28 mouse cellular contexts compared by ENCODE assay signal in the genomic region with DNA sequence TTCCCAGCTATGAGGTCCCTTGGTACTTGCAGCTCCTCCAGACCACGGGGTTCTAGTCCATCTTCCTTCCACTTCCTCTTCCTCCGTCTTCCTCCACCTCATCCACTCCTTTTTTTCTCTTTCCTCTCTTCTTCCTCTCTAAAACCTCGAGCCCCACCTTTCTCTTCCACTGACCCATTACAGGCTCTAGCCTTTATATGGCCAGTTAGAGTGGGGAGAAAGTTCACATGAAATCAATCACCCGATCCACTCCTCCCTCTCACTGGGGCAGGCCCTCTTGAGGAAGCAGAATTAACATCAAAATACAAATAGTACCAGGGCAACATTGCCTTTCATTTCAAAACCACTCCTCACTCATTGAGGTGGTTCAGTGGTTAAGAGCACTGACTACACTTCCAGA. TPM values are rescaled to one million over a fixed set of nuclear protein-coding genes. Genes with fewer than 3 reads are reported as not detected.
"Had no signal": no experiment of that assay in that cellular context is flagged by ENCODE, and none has a peak within 500 bp of the region (broad histone marks: within the 10 kb centered on the region; RNA-seq: fewer than 3 reads in every experiment).

No protein-coding gene starts in this region.

- H3K9me3 ChIP-seq: heart, embryonic 13.5 days; heart, embryonic 15.5 days; hindbrain, embryonic 13.5 days; hindbrain, embryonic 15.5 days; kidney, embryonic 15.5 days; limb, embryonic 10.5 days; limb, embryonic 12.5 days; liver, embryonic 13.5 days; liver, embryonic 15.5 days had no signal

- ATAC-seq: hindbrain, postnatal 0 days had no signal

- DNase-seq: gastrocnemius, postnatal 14 days; gastrocnemius, postnatal 36 days; heart, adult 11 months; heart, adult 2 months; heart, postnatal 14 days; heart, postnatal 36 days; kidney, adult 11 months; kidney, adult 2 months; kidney, adult 9 months; kidney, postnatal 14 days; kidney, postnatal 36 days; layer of hippocampus, adult 9-11 months; layer of hippocampus, postnatal 36 days; liver; liver, embryonic 13.5 days had no signal

- H3K9ac ChIP-seq: heart, embryonic 13.5 days; heart, embryonic 15.5 days; hindbrain, embryonic 13.5 days; hindbrain, embryonic 15.5 days; kidney, embryonic 15.5 days; limb, embryonic 12.5 days; liver, embryonic 13.5 days; liver, embryonic 15.5 days had no signal

- H3K4me1 ChIP-seq: hindbrain, embryonic 13.5 days; hindbrain, embryonic 15.5 days; kidney, embryonic 15.5 days; limb, embryonic 10.5 days; limb, embryonic 12.5 days; liver, embryonic 13.5 days; liver, embryonic 15.5 days had no signal

- H3K27ac ChIP-seq: heart, adult 2 months; heart, embryonic 13.5 days; heart, embryonic 15.5 days; hindbrain, embryonic 13.5 days; hindbrain, embryonic 15.5 days; hindbrain, postnatal 0 days; kidney, embryonic 15.5 days; kidney, postnatal 0 days; limb, embryonic 10.5 days; limb, embryonic 12.5 days; liver, embryonic 13.5 days; liver, embryonic 15.5 days had no signal

- H3K4me3 ChIP-seq: heart, adult 2 months; heart, embryonic 13.5 days; heart, embryonic 15.5 days; hindbrain, embryonic 13.5 days; hindbrain, embryonic 15.5 days; kidney, embryonic 15.5 days; limb, embryonic 10.5 days; limb, embryonic 12.5 days; liver, embryonic 13.5 days; liver, embryonic 15.5 days had no signal

- H3K36me3 ChIP-seq: heart, embryonic 13.5 days; heart, embryonic 15.5 days; hindbrain, embryonic 13.5 days; hindbrain, embryonic 15.5 days; kidney, embryonic 15.5 days; limb, embryonic 10.5 days; limb, embryonic 12.5 days; liver, embryonic 13.5 days; liver, embryonic 15.5 days had no signal

- H3K4me2 ChIP-seq: heart, embryonic 11.5 days; heart, embryonic 13.5 days; heart, embryonic 15.5 days; hindbrain, embryonic 13.5 days; hindbrain, embryonic 15.5 days; kidney, embryonic 15.5 days; limb, embryonic 12.5 days; liver, embryonic 11.5 days; liver, embryonic 13.5 days; liver, embryonic 15.5 days had no signal

- H3K27me3 ChIP-seq: hindbrain, embryonic 15.5 days; liver, embryonic 15.5 days had no signal

RNA-seq across cellular contexts. Expression of a gene that starts 9.9 kb away (rescaled TPM):
- polyA plus RNA-seq: heart, embryonic 11.5 days; heart, embryonic 13.5 days; heart, postnatal 0 days; limb, embryonic 10.5 days; liver, embryonic 13.5 days had no signal
